In genomic region chr11:79821986-79822385, GRCm38 (mm10) we compare ENCODE assay signal across 17 mouse cellular contexts.
DNase-seq lines count a peak whose midpoint lies in the region; ATAC-seq lines count a peak whose summit lies in the region.
"Had no signal": no experiment of that assay in that cellular context is flagged by ENCODE, and none has a peak within 500 bp of the region (broad histone marks: within the 10 kb centered on the region; RNA-seq: fewer than 3 reads in every experiment).

No protein-coding gene starts in this region.

- H3K4me3 ChIP-seq in kidney, embryonic 15.5 days (replicated peaks): no peak overlapping the region
- H3K4me3 ChIP-seq: embryonic facial prominence, embryonic 12.5 days; forebrain, embryonic 15.5 days; heart, embryonic 13.5 days had no signal

- no peaks in the 10 kb centered on the region for H3K9me3 ChIP-seq in kidney, embryonic 15.5 days (replicated peaks)
- H3K9me3 ChIP-seq: embryonic facial prominence, embryonic 12.5 days; forebrain, embryonic 15.5 days; heart, embryonic 13.5 days had no signal

- no peak overlapping the region for H3K4me2 ChIP-seq in kidney, embryonic 15.5 days
- H3K4me2 ChIP-seq: embryonic facial prominence, embryonic 12.5 days; forebrain, embryonic 15.5 days; heart, embryonic 13.5 days had no signal

- H3K9ac ChIP-seq in kidney, embryonic 15.5 days: no peak overlapping the region
- H3K9ac ChIP-seq: embryonic facial prominence, embryonic 12.5 days; forebrain, embryonic 15.5 days; heart, embryonic 13.5 days had no signal

- peaks cover 7% of the 10 kb centered on the region; the same call in 1 of the 2 replicates for H3K4me1 ChIP-seq in kidney, embryonic 15.5 days
- H3K4me1 ChIP-seq: forebrain, embryonic 15.5 days had no signal

- WGBS in kidney, embryonic 15.5 days: 80% methylated on average over 5 of the region's 5 CpGs

- DNase-seq in cerebellum, adult 18-20 months: peak; percentile 43 to 56
- DNase-seq in cerebellum, postnatal 4 days (ENCODE audit: low spot score in 2 of 2): no peak
- peak; percentile 9 for DNase-seq in A20 (ENCODE audit: low read depth, low spot score)
- peak; percentile 13 for DNase-seq in cerebellum, adult 8-10 months
- peak; percentile 29 to 41 for DNase-seq in cerebellum, postnatal 36 days
- DNase-seq in retina, postnatal 1 day: no peak
- DNase-seq: adrenal gland, adult 2 months; adrenal gland, postnatal 36 days; gastrocnemius, postnatal 36 days; heart, adult 11 months; heart, postnatal 36 days; kidney, adult 11 months had no signal

- H3K27me3 ChIP-seq in kidney, embryonic 15.5 days: no peaks in the 10 kb centered on the region
- H3K27me3 ChIP-seq: embryonic facial prominence, embryonic 12.5 days; forebrain, embryonic 15.5 days; heart, embryonic 13.5 days had no signal

- ATAC-seq in kidney, embryonic 15.5 days (replicated peaks; ENCODE audit: low FRiP score): no peak
- ATAC-seq: forebrain, embryonic 15.5 days; hindbrain, embryonic 16.5 days had no signal

- no peak overlapping the region for H3K27ac ChIP-seq in kidney, embryonic 15.5 days
- H3K27ac ChIP-seq: embryonic facial prominence, embryonic 12.5 days; forebrain, embryonic 15.5 days; heart, embryonic 13.5 days had no signal

- no peaks in the 10 kb centered on the region for H3K36me3 ChIP-seq in kidney, embryonic 15.5 days
- H3K36me3 ChIP-seq: embryonic facial prominence, embryonic 12.5 days; forebrain, embryonic 15.5 days; heart, embryonic 13.5 days had no signal

Comparison
In these comparisons a context has a peak if more than half of its experiments do, and no peak if none do; other contexts are left out.
1. DNase-seq: peak in cerebellum, adult 18-20 months (2 of 2), A20 (single experiment), cerebellum, adult 8-10 months (single experiment) and cerebellum, postnatal 36 days (2 of 2); none in cerebellum, postnatal 4 days (0 of 2) and retina, postnatal 1 day (single experiment).